Mouse (Mus musculus): ENCODE data around the gene Ift22.
"Not testable (repeated sequence)": the region's sequence is repeated elsewhere in the genome, so short reads cannot be mapped to it uniquely, and the experiment has no call there.

The Ift22 gene

DNA sequence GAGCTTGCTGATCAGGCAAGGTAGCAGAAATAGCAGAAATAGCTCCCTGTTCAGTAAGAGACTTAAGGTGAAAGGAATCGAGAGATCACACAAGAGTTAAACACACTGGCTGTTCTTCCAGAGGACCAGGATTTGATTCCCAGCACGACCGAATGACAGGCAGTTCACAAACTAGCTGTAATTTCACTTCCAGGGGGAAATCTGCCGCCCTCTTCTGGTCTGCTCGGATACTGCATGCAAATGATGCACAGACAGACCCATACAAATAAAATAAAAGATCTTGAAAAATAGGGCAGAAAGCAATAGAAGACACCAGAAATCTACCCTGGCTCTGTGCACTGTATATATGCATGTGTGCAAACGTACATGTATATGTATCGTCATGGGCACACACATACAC, 2.3 kb upstream of the Ift22 start:
- in situ Hi-C loops (cut with MboI, MseI), result no loop called here

DNA sequence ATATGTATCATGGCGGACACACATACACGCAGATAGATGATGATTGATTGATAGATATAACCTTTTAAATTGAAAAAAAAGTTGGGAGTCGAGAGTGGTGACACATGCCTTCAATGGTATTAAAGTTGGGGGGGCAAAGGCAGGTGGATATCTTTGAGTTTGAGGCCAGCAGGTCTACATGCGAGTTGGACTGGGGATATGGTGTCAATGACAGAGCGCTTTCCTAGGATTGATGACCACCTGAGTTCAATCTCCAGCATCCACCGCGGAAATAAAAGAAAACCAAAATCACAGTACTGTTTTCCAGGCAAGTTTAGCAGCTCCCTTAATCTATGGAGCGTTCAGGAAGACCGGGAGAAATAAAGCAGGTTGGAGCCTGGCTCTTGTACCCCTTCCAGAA, 363 bp upstream of the Ift22 start:
- in situ Hi-C loops (cut with MboI, MseI), result no loop called here

DNA sequence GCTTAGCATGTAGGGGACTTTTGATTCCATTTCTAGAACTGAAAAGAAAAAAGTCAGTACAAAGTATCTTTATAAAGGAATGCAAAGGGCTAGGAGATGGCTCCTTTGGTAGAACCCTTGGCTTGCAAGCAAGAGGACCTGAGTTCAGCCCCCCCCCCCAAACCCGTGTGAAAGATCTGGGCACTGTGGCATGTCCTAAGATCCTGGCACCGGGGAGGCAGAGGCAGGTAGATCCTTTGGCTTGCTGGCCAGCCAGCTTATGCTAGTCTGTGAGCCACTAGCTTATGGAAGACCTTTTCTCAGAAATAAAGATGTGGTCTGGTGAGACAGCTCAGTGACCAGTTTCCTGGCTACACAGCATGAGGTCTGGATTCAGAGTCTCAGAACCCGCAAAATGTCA, 6.2 kb downstream of the Ift22 start:
- in situ Hi-C loops (cut with MboI, MseI), result no loop called here

DNA sequence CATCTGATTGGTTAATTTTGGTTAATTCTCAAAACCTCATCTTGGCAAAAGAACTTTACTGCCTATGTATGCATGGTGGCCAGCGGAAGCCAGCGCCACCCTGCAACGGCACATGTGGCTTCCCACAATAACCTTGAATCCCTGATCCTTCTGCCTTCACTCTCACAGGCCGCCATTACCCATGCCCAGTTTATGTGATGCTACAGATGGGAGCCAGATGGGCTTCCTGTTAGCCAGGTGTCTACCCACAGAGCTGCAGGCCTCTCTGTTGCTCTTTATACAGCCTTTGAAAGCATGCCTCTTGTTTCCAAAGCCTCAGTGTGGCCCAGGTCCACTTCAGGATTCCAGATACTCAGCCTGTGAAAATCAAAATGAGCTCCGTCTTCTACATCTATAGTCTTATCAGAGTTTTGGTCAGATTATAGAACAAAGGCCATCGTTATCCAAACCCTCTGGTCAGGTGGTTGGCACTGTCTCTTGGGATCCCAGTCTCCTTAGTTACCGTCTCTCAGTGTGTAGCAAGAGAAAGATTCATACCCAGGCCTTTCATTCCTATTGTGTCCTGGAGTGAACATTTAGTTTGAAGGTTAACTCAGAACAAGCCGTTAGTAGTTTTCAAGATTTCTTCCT, 9.8 kb downstream of the Ift22 start:
- in situ Hi-C loops (cut with MboI, MseI), result no loop called here

DNA sequence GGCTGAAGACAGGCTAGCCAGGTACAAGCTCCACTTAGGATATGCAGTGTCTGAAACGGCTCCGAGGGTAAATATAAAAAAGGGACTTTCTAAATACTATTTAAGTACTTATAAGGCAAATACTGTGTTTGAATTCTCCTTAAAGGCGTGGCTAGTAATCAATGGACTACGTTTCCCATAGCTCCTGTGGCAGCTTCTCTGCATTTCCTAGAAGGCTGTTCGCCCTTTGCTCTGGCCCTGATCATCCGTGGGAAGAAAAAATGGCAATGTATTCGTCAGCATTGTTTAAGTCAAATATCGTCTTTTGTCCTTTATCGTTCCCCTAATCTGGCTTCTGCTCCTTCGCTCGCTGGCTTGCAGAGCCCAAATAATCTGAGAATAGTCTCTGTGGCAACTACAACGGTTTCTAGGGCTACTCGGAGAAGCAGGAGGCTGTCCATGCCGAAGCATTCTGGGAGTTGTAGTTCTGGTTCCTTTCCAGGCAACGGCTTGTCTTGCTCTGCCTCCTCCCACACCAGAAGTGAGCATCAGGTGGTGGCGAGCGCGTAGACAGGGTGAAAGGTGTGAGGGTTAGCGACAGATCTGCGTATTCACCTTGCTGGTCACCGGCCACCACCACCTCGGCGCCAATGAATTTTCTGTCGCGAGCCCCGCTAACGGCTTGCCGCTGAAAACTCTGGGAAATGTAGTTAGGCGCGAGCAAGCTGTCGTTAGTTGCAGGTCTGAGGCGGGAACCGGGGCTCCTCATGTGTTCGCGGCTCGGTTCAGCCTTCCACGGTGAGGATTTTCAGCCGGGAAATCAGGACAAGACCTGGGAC, 10.9 kb downstream of the Ift22 start:
- in situ Hi-C loops (cut with MboI, MseI), result no loop called here

DNA sequence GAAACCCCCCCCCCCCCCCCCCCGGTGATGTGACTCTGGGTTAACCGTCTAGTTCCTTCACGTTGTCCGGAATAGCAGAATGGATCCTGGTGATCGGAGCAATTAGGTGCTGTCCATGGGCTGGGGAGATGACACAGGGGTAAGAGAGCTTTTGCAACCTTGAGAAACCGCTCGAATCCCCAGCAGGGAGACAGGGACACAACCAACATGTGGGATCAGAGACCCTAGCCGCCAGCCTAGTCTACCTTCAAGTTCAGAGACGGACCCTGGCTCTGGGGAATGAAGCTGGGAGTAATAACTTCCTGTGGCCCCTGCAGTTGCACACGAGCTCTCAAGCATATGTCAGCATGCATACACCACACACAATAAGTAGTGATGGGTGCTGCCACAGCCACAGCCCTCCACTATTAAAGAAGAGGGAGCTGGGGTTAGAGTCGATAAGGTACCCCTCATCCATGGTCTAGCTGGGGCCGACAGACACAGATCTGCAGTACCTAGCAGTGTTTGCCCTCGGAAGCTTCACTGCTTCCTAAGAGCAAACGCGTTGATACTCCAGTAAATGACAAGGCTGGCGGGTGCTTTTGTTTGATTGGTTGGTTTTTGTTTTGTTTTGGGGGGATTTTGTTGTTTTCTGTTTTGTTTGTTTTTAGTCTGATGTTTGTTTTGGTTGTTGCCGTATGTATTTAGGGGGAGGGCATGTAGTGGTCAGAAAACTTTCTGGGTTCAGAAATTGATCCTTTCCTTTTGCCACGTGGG, 11.8 kb downstream of the Ift22 start:
- in situ Hi-C loops (cut with MboI, MseI), result loop anchor here in 1 of 2 experiments (10.0 kb wide), 1 partner anchor 195 kb away; the partner anchor contains the start of gene Trim56

DNA sequence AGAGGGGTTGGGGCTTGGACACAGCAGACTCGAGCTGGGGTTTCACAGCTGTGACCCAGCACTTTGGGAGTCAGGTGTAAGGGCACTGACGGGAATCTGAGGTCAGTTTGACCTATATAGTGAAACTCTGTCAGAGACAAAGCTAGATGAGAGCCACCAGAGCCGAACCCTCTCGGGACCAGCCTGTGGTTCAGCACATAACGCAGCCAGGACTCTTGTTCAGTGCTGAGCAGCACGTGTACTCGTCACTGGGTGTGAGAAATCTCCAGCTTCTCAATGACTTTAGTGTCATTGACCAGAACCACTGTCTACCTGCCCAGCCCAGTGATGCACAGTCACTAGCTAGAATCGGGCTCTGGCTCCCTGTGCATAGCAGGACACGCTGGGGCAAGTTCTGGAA, 14.9 kb downstream of the Ift22 start:
- in situ Hi-C loops (cut with MboI, MseI), result loop anchor here in 1 of 2 experiments (10.0 kb wide), 1 partner anchor 192 kb away; the partner anchor contains the start of gene Trim56

DNA sequence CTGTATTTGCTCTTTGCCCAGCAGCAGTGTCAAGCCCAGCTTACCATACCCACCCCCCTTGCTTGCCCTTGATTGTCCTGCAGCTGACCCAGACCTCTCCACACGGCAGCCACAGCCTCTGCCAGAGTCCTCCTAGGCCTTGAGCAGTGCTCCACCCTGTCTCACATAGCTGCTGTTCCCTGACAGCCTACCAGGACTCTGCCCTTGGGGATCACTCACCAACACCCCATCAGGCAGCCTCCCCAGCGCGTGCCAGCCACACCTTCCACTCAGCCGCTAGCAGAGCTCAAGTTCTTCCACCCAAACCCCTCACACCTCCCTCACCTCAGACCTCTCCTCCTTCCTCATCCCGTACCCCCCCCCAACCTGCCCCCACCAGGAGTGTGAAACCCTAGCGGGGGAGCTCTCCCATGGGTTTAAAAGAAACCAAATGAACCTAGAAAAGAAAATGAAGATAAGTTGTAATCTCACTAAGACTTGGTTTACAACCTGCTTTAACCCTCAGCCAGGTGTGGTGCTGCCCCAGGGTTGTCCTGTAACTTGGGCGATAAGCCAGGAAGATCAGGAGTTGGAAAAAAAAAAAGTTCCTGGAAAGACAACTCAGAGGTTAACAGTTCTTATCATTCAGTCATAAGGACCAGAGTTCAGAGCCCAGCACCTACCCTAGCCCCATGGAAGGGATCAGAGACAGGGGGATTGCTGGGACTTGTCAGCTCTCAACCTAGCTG, 16.0 kb downstream of the Ift22 start:
- in situ Hi-C loops (cut with MboI, MseI), result loop anchor here in 1 of 2 experiments (10.0 kb wide), 1 partner anchor 191 kb away; the partner anchor contains the start of gene Trim56

DNA sequence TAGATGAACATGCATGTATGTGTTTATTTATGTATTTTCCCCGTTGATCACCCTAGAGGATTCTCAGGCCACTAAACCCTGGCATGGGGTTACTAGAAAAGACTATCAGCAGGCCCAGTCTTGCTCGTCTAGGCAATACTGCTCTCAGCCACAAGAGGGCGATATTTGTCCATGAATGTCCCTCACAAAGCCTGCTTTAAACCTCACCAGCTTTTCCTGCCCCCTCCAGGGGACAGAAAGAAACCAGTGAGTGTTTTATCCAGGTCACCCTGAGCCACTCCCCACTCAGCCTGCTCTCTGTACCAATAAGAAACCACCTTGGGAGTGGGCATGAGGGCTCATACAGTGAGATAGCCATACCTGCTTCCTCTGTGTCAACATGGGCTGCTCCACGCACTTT, 21.1 kb downstream of the Ift22 start:
- in situ Hi-C loops (cut with MboI, MseI), result loop anchor here (5.0 to 10.0 kb wide), 2 partner anchors 93 to 186 kb away; partner anchors contain the start of gene Trim56 (in 1 of the 2)

DNA sequence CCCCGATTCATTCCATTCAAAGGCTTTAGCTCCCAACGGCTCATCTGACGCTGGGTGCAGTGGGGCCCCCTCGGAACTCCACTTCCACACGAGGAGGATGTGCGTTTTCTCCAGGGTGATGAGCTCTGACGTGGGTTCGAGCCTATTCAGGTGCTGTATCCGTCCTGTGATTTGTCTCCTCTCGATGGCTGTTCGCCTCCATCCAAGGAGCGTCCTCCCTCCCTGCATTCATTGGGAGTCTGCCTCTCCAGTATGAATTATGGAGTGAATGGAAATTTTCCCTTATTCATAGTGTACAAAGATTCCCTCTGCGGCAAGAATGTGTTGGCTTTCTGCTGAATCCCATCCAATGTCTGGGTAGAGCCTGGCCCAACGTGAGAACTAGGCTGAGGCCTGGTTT, 23.9 kb downstream of the Ift22 start:
- in situ Hi-C loops (cut with MboI, MseI), result loop anchor here in 1 of 2 experiments (5.0 kb wide), 1 partner anchor 40 kb away; no protein-coding TSS in a partner anchor

DNA sequence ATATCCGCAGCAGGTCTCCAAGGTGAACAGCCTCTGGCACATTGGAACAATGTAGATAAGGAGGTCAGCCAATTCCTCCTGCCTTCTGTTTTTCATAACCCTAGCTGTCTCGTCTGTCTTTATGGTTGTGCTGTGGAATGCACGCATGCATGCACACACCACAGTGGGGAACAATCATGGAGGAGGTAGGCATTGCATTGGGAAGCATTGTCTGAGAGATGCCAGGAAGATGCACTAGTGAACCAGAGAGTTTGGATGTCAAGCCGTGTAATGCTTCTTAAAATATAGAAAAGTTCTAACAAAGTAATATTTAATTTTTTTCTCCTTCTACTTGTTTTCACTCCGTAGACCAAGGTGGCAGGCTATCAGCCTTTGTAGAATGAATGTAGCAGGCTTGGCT, 25.0 kb downstream of the Ift22 start:
- in situ Hi-C loops (cut with MboI, MseI), result loop anchor here in 1 of 2 experiments (5.0 kb wide), 1 partner anchor 39 kb away; no protein-coding TSS in a partner anchor

DNA sequence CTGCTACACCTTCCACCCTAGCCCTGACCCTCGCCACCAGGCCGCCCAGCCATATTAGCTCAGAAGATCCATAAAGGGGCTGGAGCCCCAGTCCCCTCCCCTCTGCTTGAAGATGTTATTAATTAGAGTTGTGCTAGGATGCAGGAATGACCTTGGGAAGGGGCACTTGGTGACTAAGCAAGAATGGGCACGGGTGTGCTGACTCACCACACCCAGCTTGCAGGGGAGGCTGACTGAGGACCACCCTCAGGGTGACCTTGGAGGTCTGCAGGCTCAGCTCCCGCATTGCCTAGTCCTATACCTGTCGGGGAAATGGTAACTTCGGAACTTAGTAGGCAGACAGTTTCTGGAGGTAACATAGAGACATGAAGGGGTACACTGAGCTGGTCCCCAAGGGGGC, 26.0 kb downstream of the Ift22 start:
- in situ Hi-C loops (cut with MboI, MseI), result loop anchor here in 1 of 2 experiments (5.0 kb wide), 1 partner anchor 38 kb away; no protein-coding TSS in a partner anchor

DNA sequence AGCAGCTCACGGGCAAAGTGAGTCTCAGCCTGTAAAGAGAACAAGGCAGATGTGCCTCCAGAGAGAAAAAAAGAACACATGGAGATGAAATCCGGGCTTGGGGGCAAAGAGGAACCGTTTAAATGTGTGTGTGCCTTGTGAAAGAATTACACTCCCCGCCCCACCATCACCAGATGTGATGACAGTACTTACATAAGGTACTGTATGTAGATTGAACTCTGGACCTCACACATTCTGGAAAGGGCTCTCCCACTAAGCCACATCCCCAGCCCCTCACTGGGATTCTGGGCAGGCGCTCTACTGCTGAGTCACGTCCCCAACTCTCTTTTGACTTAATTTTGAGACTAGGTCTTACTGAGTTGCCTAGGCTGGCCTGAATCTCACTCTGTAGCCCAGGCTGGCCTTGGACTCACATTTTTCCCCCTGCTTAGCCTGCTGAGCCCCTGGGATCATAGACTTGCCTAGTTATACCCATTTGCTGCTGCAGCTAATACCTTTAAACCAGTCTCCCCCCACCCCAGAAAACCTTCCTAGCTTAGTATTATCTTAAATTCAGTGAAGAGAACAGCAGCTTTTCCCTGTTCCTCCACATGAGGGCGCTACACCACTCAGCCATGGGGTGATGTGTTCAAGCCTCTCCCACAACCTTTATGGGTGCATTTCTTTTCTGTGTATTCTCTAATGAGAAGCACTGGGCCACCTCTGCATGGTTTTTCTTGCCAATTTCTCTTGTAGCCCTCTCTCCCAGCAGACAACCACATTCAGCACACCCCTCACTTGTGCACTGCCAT, 28.1 kb downstream of the Ift22 start:
- in situ Hi-C loops (cut with MboI, MseI), result no loop called here

DNA sequence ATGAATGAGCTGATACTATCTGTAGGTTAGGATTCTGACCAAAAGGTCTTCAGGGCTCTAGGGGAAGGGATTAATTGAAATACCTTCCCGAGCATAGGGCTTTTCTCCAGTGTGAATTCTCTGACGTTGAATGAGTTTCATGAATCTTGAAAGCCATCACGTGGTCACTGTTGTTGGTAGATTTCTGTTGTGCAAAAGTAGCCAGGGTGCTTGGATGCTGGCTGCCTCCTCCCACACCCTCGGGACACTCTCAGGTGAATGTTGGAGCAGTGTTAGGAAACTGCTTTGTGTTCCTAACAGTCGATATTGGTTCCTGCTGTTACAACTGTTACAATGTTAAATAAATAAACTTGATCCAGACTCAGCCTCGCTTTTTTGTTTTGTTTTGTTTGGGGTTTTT, 28.8 kb downstream of the Ift22 start:
- in situ Hi-C loops (cut with MboI, MseI), result no loop called here

DNA sequence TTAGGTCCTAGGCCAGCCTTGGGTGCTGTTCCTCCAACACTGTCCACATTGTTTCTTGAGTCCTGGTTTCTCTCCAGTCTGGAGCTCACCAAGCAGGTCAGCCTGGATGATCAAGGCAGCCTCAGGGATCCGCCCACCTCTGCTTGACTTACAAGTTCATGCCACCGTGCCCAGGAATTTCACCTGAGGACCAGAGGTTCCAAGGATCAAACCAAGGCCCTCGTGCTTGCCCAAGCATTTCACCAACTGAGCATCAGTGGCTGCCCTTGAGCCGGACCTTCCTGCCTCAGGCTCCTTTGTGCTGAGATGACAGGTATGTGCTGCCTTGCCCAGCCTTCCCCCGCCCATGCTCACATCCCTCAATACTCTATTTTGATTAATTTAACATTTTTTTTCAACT, 29.7 kb downstream of the Ift22 start:
- in situ Hi-C loops (cut with MboI, MseI), result no loop called here

DNA sequence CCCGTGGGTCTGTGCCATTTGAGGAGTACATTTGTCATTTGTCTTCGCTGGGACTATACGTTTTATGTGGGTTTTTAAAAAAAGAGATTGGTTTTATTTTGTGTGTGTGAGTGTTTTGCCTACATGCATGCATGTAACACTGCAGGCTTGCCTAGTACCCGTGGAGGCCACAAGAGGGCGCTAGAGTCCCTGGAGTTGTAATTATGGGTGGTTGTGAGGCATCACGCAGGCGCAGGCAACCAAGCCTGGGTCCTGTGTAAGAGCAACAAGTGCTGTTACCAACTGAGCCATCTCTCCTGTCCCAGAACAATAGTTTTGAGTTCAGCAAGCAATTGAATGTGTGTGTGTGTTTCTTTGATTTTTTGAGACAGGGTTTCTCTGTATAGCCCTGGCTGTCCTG, 31.3 kb downstream of the Ift22 start:
- in situ Hi-C loops (cut with MboI, MseI), result no loop called here

DNA sequence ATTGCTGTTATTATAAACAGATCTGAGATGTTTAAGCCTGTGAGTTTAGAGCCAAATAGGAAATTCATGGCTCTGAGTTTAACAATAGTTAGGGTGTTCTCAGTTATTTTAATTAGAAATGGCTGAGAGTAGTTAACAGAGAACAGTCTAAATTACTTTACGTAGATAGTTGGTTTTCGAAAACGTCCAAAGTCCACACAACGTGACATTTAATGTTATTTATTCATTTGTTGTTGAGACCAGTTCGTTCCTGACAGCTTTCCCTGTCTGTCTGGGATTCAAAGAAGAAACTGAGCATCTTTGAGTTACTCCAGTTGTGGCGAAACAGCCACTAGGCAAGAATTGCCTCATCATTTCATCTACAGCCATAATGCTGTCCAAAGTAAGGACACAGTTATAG, 32.1 kb downstream of the Ift22 start:
- in situ Hi-C loops (cut with MboI, MseI), result not testable (repeated sequence)

DNA sequence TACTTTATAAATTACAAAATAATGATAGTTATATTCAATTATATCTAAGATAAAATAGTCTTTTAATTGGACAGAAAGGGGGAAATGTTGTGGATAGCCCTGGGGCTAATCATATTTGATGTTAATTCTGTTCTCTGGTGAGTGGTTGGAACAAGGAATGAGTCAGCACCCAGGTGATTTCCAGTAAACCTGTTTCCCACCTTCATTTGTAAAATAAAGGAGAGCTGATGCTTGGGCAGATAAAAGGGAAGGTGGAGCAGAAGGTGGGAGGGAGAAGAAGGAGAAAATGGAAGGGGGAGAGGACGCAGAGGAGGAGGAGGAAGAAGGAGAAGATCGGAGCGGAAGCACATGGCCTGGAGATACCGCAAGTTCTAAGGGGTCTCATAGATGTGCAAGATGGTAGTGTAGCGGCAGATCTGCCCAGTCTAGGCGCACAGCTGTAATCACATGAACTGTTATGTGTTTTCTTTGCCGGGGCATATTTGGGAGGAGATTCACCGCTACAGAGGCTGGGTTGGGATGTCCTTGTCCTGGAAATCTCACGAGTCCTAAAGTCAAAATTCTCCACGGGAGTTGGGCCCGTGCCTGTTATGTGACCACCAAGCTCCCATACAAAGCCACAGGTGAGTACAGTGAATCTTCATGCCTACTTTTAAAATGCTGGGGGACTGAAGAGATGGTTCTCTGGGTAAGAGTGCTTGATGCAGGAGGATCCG, 33.1 kb downstream of the Ift22 start:
- in situ Hi-C loops (cut with MboI, MseI), result no loop called here

DNA sequence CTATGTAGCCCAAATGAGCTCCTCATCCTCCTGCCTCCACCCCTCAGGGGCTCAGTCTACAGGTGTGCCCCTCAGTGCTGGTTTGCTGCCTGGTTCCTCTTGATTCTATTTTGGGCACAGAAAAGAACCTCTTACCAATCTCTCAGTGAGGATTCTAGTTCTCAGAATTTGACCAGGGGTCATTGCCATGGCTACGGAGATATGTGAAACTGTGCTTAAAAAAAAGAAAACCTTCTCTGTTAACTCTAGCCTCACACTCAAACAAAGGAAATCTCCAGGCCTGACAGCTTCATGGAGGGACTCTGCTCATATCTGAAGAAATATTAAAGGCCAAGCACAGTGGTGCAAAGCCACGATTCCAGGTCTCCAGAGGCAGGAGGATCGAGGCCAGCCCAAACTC, 34.8 kb downstream of the Ift22 start:
- in situ Hi-C loops (cut with MboI, MseI), result no loop called here

DNA sequence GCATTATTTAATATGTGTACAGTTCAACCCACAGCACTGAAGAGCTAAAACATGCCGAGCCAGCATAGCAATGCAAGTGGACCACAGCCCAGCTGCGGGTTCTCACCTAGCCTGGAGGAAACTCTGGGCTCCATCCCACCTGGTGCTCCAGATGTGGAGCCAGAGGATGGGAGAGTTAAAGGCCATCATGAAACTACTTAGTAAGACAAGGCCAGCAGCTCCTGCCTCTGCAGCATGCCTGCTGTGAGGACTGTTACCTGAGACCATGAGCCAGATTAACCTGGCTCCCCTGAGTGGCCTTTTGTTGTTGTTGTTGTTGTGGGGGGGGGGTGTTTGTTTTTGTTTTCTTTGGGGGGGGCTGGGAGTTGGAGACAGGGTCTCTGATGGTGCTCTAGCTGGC, 35.4 kb downstream of the Ift22 start:
- in situ Hi-C loops (cut with MboI, MseI), result no loop called here
